Mouse (Mus musculus) E14TG2a.4 (cell line): ENCODE measurements at regions not wholly inside any gene's neighbourhood (a gene's known extent, or its start where the extent isn't known, plus 50 kb on each side); places are given as distances from the start of the nearest gene placed in this dataset.

ENCODE experiments used
- CTCF ChIP-seq: conservative IDR thresholded peaks from 2 replicates; pipeline ENCODE4 v1.5.1; 2014; ENCODE audit warnings: low read length
- NANOG ChIP-seq: IDR thresholded peaks from 2 replicates; pipeline ENCODE4 v1.6.1; 2014; ENCODE audit warnings: borderline replicate concordance, low read length, mixed read lengths
- POU5F1 ChIP-seq: IDR thresholded peaks from 2 replicates; pipeline ENCODE4 v1.6.1; 2014; ENCODE audit warnings: low read length, borderline replicate concordance

DNA sequence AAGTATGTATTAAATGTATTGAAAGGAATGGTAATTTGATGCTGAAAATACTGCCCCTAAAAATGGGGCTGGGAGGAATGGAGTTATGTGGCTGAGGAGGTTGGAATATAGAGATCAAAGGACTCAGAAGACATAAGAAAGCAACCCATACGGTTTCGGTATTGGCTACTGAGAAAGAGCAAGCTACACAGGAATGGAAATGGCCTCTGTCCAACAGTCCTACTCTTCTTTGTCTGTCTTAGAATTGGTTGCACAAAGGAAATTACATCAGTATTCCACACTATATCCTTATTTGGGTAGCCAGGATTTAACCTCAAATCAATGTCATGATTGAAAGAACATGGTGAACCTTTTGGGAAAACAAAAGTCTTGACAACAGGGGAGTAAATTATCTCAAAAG lies 399.0 kb upstream of the Nt5c1b start:
- no peak for TF ChIP-seq POU5F1
- no peak for TF ChIP-seq CTCF
- TF ChIP-seq NANOG = no peak
